32 mouse cellular contexts compared by ENCODE assay signal in genomic region chr17:85971120-85971519, GRCm38 (mm10).
A peak's percentile ranks its signal among the peaks of the same experiment; 100 is the strongest.
DNase-seq lines count a peak whose midpoint lies in the region; ATAC-seq and TF ChIP-seq lines count a peak whose summit lies in the region.
"Had no signal": no experiment of that assay in that cellular context is flagged by ENCODE, and none has a peak within 500 bp of the region (broad histone marks: within the 10 kb centered on the region; RNA-seq: fewer than 3 reads in every experiment).

No protein-coding gene starts in this region.

- 29% methylated on average over 4 of the region's 4 CpGs for WGBS in hindbrain, embryonic 10.5 days
- 46% methylated on average over 4 of the region's 4 CpGs for WGBS in hindbrain, embryonic 16.5 days
- 10% methylated on average over 4 of the region's 4 CpGs for WGBS in kidney, postnatal 0 days
- WGBS in embryonic facial prominence, embryonic 10.5 days = 22% methylated on average over 4 of the region's 4 CpGs
- WGBS in lung, adult 2 months = 40% methylated on average over 4 of the region's 4 CpGs

- H3K4me3 ChIP-seq in hindbrain, embryonic 10.5 days = no peak overlapping the region
- H3K4me3 ChIP-seq in hindbrain, embryonic 16.5 days (ENCODE audit: low read length) = no peak overlapping the region
- H3K4me3 ChIP-seq in kidney, postnatal 0 days (replicated peaks; ENCODE audit: low read depth, low read length) = no peak overlapping the region
- no peak overlapping the region for H3K4me3 ChIP-seq in embryonic facial prominence, embryonic 10.5 days
- H3K4me3 ChIP-seq in lung, adult 2 months (replicated peaks; ENCODE audit: extremely low read depth, low read depth, low read length) = no peak overlapping the region
- H3K4me3 ChIP-seq: embryonic facial prominence, embryonic 13.5 days; erythroblast, embryonic 14.5 days; heart, embryonic 12.5 days; intestine, embryonic 15.5 days; midbrain, embryonic 10.5 days; myocyte; neural tube, embryonic 12.5 days had no signal

- H3K27ac ChIP-seq in hindbrain, embryonic 10.5 days = 0 out of 2 replicates have a peak overlapping the region, but pooled peaks have one; percentile 16
- no peak overlapping the region for H3K27ac ChIP-seq in hindbrain, embryonic 16.5 days (ENCODE audit: low read depth, low read length)
- H3K27ac ChIP-seq in kidney, postnatal 0 days = no peak overlapping the region
- H3K27ac ChIP-seq in embryonic facial prominence, embryonic 10.5 days (replicated peaks) = peak overlapping the region; percentile 46; the same call in 1 of the 2 replicates
- H3K27ac ChIP-seq: embryonic facial prominence, embryonic 13.5 days; hindbrain, postnatal 0 days; intestine, embryonic 15.5 days; liver, embryonic 14.5 days; midbrain, embryonic 10.5 days; neural tube, embryonic 12.5 days had no signal

- no peak for TF ChIP-seq CTCF in kidney, postnatal 0 days (IDR thresholded peaks at IDR 0.05; ENCODE audit: low read depth)
- no peak for TF ChIP-seq CTCF in lung, adult 2 months (IDR thresholded peaks at IDR 0.05; ENCODE audit: insufficient read depth, low read length)

- no peaks in the 10 kb centered on the region for H3K36me3 ChIP-seq in hindbrain, embryonic 10.5 days
- H3K36me3 ChIP-seq in hindbrain, embryonic 16.5 days (ENCODE audit: control insufficient read depth, insufficient read depth, low read length) = no peaks in the 10 kb centered on the region
- no peaks in the 10 kb centered on the region for H3K36me3 ChIP-seq in kidney, postnatal 0 days (ENCODE audit: insufficient read depth, low read length)
- no peaks in the 10 kb centered on the region for H3K36me3 ChIP-seq in embryonic facial prominence, embryonic 10.5 days (replicated peaks)
- H3K36me3 ChIP-seq: embryonic facial prominence, embryonic 13.5 days; heart, embryonic 12.5 days; intestine, embryonic 15.5 days; midbrain, embryonic 10.5 days; neural tube, embryonic 12.5 days had no signal

- no peak overlapping the region for H3K9ac ChIP-seq in hindbrain, embryonic 16.5 days (ENCODE audit: low read depth, low read length)
- H3K9ac ChIP-seq in kidney, postnatal 0 days (ENCODE audit: low read depth, low read length) = no peak overlapping the region
- H3K9ac ChIP-seq: embryonic facial prominence, embryonic 13.5 days; forebrain, postnatal 0 days; heart, embryonic 12.5 days; intestine, embryonic 15.5 days; liver, embryonic 14.5 days; lung, embryonic 14.5 days; neural tube, embryonic 12.5 days had no signal

- peak; percentile 21 for DNase-seq in hindbrain, embryonic 10.5 days (ENCODE audit: low spot score)
- peak; percentile 60 for DNase-seq in kidney, postnatal 0 days (ENCODE audit: low spot score)
- no peak for DNase-seq in kidney, postnatal 25 days
- peak; percentile 38 for DNase-seq in embryonic facial prominence, embryonic 10.5 days (ENCODE audit: low spot score)
- no peak for DNase-seq in layer of hippocampus, adult 18-20 months (ENCODE audit: low spot score in 2 of 2)
- DNase-seq in lung, adult 2 months = no peak
- DNase-seq: adrenal gland, postnatal 14 days; cerebellum, adult 11 months; cerebellum, adult 9-10 months; cerebellum, postnatal 36 days; forebrain, postnatal 0 days; gastrocnemius, postnatal 10 days; heart, adult 18-20 months; heart, postnatal 4 days; kidney, adult 2 months; liver; lung, embryonic 14.5 days; lung, postnatal 14 days; right cerebral cortex, postnatal 4 days; thymus, adult 2 months; thymus, postnatal 4 days had no signal

- ATAC-seq in hindbrain, embryonic 16.5 days = no peak
- ATAC-seq in kidney, postnatal 0 days (replicated peaks; ENCODE audit: low FRiP score, low read depth) = no peak
- ATAC-seq: forebrain, postnatal 0 days; hindbrain, postnatal 0 days; intestine, embryonic 15.5 days; Patski had no signal

- H3K27me3 ChIP-seq in hindbrain, embryonic 10.5 days (ENCODE audit: insufficient read depth, poor library complexity, severe bottlenecking) = no peaks in the 10 kb centered on the region
- H3K27me3 ChIP-seq in hindbrain, embryonic 16.5 days (replicated peaks; ENCODE audit: control insufficient read depth, insufficient read depth, low read length) = no peaks in the 10 kb centered on the region
- H3K27me3 ChIP-seq in kidney, postnatal 0 days (ENCODE audit: insufficient read depth, low read length) = no peaks in the 10 kb centered on the region
- H3K27me3 ChIP-seq in embryonic facial prominence, embryonic 10.5 days (replicated peaks; ENCODE audit: low read depth, poor library complexity, severe bottlenecking) = no peaks in the 10 kb centered on the region
- H3K27me3 ChIP-seq: embryonic facial prominence, embryonic 13.5 days; heart, embryonic 12.5 days; intestine, embryonic 15.5 days; neural tube, embryonic 12.5 days had no signal

- no peak overlapping the region for H3K4me2 ChIP-seq in hindbrain, embryonic 16.5 days (ENCODE audit: low read length)
- no peak overlapping the region for H3K4me2 ChIP-seq in kidney, postnatal 0 days (ENCODE audit: low read length)
- H3K4me2 ChIP-seq: embryonic facial prominence, embryonic 13.5 days; heart, embryonic 12.5 days; intestine, embryonic 15.5 days; lung, embryonic 14.5 days; neural tube, embryonic 12.5 days had no signal

- H3K9me3 ChIP-seq in hindbrain, embryonic 10.5 days = no peaks in the 10 kb centered on the region
- H3K9me3 ChIP-seq in hindbrain, embryonic 16.5 days (ENCODE audit: control insufficient read depth, low read length) = no peaks in the 10 kb centered on the region
- H3K9me3 ChIP-seq in kidney, postnatal 0 days (replicated peaks; ENCODE audit: low read length) = no peaks in the 10 kb centered on the region
- H3K9me3 ChIP-seq in embryonic facial prominence, embryonic 10.5 days = no peaks in the 10 kb centered on the region
- H3K9me3 ChIP-seq: embryonic facial prominence, embryonic 13.5 days; heart, embryonic 12.5 days; intestine, embryonic 15.5 days; midbrain, embryonic 10.5 days; neural tube, embryonic 12.5 days had no signal

- peaks cover 13% of the 10 kb centered on the region for H3K4me1 ChIP-seq in hindbrain, embryonic 10.5 days (replicated peaks)
- H3K4me1 ChIP-seq in hindbrain, embryonic 16.5 days (ENCODE audit: control insufficient read depth, insufficient read depth, low read depth, low read length) = no peaks in the 10 kb centered on the region; the same call in 1 of the 2 replicates
- no peaks in the 10 kb centered on the region for H3K4me1 ChIP-seq in kidney, postnatal 0 days (replicated peaks; ENCODE audit: insufficient read depth, low read length)
- peaks cover 23% of the 10 kb centered on the region for H3K4me1 ChIP-seq in embryonic facial prominence, embryonic 10.5 days
- H3K4me1 ChIP-seq in lung, adult 2 months (ENCODE audit: control insufficient read depth, insufficient read depth, low read length) = no peaks in the 10 kb centered on the region
- H3K4me1 ChIP-seq: heart, embryonic 12.5 days; intestine, embryonic 15.5 days had no signal

- TF ChIP-seq POLR2A in lung, adult 2 months (IDR thresholded peaks at IDR 0.05; ENCODE audit: borderline replicate concordance, extremely low read depth, low read depth, low read length) = no peak

Comparison
In these comparisons a context has a peak if more than half of its experiments do, and no peak if none do; other contexts are left out.
1. DNase-seq: peak in hindbrain, embryonic 10.5 days (single experiment), kidney, postnatal 0 days (single experiment) and embryonic facial prominence, embryonic 10.5 days (single experiment); none in kidney, postnatal 25 days (0 of 2), layer of hippocampus, adult 18-20 months (0 of 2) and lung, adult 2 months (single experiment).
2. H3K27ac ChIP-seq: peak in hindbrain, embryonic 10.5 days (single experiment) and embryonic facial prominence, embryonic 10.5 days (single experiment); none in hindbrain, embryonic 16.5 days (single experiment) and kidney, postnatal 0 days (single experiment).